Mouse (Mus musculus): ENCODE data around the gene Cd8a.

GRCm38 (mm10) chr6:71352201-71352600 lies 21.0 kb upstream of the Cd8a start:
- TF ChIP-seq EP300 (IDR thresholded peaks at IDR 0.05) = no peak
- TF ChIP-seq CTCF (IDR thresholded peaks at IDR 0.05) = no peak

All from lung, postnatal 0 days (tissue).